Mouse (Mus musculus) 416B (cell line): ENCODE results near the gene Cerkl.

Experiments
- DNase-seq: peaks from one replicate; pipeline ENCODE4 v3.0.0; 2011; ENCODE audit warnings: low read depth

Cerkl gene

DNA sequence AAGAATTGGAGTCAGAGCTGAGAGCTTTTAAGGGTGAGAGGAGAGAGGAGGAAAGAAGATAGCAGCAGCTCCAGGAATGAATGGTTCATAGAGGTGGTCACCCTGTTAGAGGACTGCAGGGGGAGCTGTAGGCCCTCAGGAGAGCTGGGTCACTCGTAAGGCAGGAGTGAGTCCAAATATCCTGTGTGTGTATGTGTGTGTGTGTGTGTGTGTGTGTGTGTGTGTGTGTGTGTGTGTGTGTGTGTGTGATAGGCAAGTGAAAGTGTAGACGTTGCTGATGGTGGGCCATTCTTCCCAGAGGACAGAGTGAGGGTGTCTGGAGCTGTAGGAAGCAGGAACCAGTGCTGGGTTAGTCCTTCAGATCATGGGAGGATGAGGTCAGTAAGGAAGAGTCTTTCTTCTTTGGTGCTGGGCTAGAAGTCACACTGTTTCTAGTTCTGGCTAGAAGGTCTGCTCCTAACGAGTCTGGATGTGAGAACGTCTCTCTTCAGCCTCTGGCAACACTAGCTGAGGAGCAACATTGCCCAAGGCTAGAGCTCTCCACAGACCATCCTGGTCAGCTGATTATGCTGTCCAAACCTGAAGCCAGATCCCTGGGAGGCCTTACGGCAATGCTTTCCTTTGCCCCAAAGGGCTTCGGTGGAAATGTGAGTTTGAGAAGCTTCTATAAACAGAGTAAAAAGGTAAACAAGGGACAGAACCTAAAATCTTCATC, 83.9 kb downstream of the Cerkl start:
- DNase-seq: peak; percentile 87

- no peak for DNase-seq
Measured at GRCm38 (mm10) chr2:79372154-79372467, 84.5 kb downstream of the Cerkl start.

GRCm38 (mm10) chr2:79371326-79372153, 85.0 kb downstream of the Cerkl start:
- peak; percentile 29 for DNase-seq

GRCm38 (mm10) chr2:79370711-79371312, 85.8 kb downstream of the Cerkl start:
- peak; percentile 26 for DNase-seq

GRCm38 (mm10) chr2:79369905-79370304, 86.7 kb downstream of the Cerkl start:
- DNase-seq: no peak

DNA sequence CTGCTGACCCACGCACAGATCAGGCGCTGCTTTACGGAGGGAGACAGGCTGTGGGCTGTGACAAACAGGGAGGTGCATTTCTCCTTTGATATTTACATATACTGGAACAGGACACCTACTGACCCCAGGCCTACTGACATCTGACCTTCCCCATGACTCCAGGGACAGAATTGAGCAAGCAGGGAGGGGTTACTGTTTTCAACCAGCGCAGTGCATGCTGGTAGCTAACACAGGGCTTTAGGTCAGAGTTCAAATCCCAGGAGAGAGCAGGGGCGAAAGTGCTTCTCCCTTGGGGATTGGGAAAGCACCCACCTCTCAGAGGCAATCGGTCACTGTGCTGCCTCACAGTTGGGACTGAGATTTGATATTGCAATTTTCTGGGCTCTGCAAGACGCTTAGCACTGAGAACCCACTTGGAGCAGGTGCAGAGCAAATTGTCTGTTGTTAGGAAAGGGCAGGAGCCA, 87.5 kb downstream of the Cerkl start:
- no peak for DNase-seq

GRCm38 (mm10) chr2:79368661-79369060, 87.9 kb downstream of the Cerkl start:
- no peak for DNase-seq

GRCm38 (mm10) chr2:79367451-79368450, 88.8 kb downstream of the Cerkl start:
- DNase-seq: peak; percentile 68

- DNase-seq: peak; percentile 6
Measured at GRCm38 (mm10) chr2:79363920-79364319, 92.7 kb downstream of the Cerkl start.

GRCm38 (mm10) chr2:79362029-79362428, 94.6 kb downstream of the Cerkl start:
- DNase-seq: no peak

GRCm38 (mm10) chr2:79357835-79358234, 98.8 kb downstream of the Cerkl start:
- no peak for DNase-seq

GRCm38 (mm10) chr2:79354773-79355172, 101.8 kb downstream of the Cerkl start:
- DNase-seq: no peak

- DNase-seq: no peak
Measured at GRCm38 (mm10) chr2:79352100-79352802, 104.3 kb downstream of the Cerkl start.

DNA sequence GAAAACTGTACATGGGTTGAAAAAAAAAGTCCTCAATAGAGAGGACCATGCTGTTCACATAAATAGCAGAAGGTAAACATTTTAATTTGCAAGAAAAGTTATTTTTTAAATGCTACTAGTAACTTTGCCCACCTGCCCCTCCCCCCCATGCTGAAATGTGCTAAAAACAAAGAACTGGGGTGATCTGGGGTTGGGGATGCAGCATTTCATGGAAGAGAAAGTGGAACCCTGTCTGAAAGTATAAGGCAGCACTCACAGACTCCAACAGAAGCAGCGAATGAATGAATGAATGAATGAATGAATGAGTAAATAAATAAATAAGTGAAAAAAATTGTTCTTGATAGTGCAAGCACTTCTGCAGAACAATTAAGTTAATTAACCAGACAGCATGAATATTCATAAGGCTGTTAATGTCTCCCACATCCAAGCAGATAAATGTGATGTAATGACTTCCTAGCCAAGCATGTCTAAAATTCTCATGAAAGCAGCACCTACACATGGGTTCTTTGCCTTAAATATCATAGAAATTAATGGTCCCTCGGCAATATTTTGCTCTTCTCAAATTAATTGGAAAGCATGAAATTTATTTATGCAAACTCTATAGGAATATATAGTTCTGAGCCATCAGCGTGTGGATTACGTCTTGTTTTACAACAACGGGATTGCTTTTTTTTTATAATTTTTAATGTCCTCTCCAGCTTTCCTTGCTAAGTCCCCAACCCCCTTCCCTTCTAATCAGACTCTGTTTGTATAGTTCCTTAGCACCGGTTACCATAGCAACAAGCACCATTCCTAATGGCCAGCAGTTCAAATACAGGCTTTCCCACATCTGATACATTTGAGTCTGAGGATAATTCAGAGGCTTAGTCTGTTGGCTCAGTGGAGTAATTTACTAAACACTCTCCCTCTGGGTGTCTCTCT, 105.1 kb downstream of the Cerkl start:
- no peak for DNase-seq

DNA sequence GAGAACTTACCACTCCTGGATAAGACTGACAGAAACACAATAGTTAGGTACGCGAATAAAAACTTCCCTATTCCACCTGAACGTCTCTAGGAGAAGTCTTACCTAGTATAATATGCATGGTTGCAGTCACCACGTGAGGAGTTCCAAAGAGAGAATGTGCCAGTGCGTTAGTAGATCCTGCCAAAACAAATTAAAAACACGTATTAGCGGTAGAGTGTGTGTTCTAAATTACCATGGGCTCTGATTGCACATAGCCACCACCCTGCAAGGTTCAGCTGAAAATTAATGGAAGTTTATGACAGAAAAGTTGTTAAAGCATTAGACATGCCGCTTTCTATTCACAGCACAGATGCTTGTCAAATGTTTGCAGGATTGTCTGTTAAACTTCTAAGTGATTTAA, 113.5 kb downstream of the Cerkl start:
- no peak for DNase-seq

DNA sequence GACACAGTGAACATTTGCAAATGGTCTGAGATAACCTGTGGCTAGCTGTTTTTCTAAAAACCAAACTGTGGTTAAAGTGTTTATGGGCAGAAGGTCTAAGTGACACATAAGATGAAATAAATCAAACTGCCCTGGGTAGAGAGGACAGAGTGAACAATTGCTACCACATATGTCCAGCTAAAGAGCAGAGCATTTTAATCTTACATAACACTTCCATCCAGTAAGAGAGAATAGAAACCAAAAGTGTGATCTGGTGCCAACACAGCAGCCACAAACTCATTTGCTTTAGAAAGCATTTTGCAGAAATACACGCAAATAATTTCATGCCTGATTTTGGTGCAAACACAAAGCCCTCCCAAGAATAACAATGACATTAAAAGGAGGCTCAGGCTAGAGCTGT, 117.6 kb downstream of the Cerkl start:
- no peak for DNase-seq

GRCm38 (mm10) chr2:79336141-79336540, 120.4 kb downstream of the Cerkl start:
- peak; percentile 40 for DNase-seq

DNA sequence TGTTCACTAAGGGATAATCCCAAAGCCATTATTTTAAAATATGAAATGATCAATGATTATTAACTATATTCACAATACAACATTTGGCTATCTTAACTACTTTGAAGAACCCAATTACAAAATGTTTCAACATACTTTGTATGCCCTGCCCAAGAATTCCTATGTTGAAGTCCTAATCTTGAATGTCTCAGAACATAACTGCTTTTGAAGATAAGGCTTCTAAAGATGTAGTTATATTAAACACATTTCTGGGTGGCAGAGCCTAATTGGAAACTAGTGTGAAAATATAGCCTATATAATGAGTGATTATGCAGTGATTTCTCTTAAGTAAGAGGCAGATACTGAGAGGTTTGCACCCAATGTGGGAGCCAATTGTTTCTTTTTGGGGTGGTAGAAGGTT, 121.9 kb downstream of the Cerkl start:
- no peak for DNase-seq

GRCm38 (mm10) chr2:79328079-79328478, 128.5 kb downstream of the Cerkl start:
- no peak for DNase-seq
